Mouse (Mus musculus): ENCODE data around the gene Tmem221.

Gene Tmem221

DNA sequence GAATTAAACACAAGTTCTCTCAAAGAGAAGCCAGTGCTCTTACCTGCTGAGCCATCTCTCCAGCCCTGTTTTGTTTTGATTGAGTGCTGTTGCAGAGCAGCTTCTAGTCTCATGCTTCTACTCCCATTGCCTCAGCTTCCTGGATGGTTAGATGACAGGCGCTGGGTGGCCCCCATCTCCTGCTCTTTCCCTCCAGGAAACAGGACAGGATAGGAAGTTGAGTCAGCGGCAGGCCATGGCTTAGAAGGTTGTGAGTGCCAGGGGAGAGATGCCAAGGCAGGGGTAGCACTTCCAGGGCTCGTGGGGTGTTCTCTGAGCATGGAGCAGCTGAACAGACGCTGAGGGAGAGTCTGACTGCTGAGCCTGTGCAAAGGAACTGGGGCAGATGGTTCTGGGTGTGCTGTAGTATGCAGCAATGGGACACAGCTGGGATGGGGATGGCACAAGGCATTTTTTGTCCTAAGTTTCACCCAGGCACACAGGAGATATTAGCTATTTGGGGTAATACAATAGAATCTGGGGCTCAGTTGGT, 19.3 kb upstream of the Tmem221 start:
- no peak for DNase-seq

DNA sequence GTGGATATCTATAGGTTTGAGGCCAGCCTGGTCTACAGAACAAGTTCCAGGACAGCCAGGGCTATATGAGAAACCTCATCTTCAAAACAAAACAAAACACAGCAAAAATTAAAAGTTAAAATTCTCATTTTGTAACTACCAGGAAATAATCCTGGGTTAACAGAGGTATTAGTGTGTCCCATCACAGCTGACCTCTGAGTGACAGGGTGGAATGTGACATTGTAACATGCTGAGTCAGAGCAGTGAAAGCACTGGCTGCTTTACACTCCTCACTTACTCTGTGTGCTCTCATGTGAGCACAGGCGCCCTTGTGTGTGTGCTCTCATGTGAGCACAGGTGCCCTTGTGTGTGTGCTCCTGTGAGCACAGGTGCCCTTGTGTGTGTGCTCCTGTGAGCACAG, 16.3 kb upstream of the Tmem221 start:
- DNase-seq, result no peak

DNA sequence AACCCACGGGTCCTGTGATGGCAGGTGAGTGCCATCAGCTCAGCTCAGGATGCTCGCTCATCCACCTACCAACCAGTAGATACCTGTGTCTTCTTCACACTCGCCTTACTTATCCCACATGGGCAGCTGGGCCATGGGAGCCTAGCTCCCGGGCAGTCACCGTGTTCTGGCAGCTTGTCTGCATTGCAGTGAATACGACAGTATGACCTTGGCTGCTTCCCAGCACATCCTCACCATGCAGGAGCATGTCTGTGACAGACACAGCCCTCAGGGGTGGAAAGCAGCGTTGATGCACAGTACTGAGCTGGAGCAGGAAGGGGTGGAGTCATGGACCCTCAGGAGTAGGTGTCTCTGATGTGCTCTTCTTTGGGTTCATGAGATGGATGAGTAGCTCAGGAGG, 15.8 kb upstream of the Tmem221 start:
- DNase-seq, result no peak

DNA sequence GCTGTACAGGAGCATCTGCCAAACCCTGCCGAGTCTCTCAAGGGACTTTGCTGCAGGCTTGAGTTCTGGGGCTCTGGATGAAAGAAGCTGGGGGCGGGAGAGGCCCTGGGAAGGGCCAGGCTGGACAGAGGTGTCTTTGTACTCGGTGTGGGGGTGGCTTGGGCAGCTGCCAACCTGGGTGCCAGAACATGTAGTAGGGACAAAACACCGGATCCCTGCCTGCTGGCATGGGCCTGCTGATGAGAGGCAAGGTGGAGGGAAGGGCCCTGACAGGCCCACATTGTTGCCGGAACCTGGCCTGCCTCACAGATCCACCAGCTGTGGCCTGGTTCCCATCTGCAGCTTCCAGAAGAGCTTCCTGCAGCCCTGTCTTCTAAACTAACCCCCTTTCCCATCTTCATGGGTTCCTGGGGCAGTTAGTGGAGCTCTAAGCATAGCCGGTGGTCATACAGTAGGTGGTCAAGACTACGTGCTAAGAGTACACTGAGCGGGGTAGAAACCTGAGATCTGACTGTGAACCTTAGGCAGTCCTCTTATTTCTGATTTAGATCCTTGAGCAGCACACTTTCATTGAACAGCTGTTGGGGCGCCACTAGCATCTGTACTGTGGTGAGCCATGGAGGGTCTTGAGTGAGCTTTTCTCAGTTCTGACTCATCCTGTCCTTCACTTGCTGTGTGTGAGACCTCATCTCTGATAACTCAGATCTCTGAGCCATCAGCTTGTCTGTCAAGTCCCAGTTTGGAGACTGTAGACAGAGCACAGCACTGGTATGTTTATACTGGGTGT, 14.4 kb upstream of the Tmem221 start:
- DNase-seq, result peak; percentile 74

DNA sequence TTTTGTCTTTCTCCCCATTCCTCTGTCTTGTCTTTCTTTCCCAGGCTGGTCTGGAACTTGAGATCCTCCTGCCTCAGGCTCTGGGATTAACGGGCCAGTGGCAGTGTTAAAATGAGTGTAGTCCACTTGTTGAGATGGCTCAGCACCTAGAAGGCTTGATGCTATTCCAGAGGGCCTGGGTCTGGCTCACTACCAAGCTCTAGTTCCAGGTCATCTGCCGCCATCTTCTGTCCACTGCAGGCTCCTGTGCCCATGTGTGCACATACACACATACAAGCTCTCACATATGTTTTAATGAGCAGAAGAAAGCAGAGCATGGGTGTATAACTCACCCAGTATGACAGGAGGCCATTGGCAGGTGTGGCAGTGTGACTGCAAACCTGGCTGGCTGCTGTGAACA, 13.4 kb upstream of the Tmem221 start:
- DNase-seq, result no peak

DNA sequence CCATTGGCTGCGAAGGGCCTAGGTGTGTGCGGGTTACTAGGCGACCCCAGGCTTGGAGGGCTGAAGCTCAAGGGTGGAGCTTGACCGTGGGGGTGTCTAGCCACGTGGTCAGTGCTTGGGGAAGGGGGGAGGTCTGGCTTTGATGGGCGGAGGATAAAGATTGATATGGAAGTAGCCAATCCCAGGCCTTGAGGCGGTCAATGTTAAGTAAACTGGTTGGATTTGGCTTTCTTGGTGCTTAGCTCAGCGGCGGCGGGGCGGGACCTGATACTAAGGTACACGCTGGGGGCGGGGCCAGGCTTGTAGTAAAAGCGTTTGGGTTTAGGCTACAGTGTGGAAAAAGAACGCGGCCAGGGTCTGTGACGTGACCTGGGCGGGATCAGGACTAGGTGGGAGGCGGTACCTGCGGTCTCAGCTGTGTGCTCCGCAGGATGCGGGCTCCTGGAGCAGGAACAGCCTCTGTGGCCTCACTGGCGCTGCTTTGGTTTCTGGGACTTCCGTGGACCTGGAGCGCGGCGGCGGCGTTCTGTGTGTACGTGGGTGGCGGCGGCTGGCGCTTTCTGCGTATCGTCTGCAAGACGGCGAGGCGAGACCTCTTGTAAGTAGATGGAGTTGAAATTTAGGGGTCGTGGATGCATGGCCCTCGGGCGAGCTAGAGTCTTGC, 11.8 kb upstream of the Tmem221 start:
- DNase-seq, result peak; percentile 92

DNA sequence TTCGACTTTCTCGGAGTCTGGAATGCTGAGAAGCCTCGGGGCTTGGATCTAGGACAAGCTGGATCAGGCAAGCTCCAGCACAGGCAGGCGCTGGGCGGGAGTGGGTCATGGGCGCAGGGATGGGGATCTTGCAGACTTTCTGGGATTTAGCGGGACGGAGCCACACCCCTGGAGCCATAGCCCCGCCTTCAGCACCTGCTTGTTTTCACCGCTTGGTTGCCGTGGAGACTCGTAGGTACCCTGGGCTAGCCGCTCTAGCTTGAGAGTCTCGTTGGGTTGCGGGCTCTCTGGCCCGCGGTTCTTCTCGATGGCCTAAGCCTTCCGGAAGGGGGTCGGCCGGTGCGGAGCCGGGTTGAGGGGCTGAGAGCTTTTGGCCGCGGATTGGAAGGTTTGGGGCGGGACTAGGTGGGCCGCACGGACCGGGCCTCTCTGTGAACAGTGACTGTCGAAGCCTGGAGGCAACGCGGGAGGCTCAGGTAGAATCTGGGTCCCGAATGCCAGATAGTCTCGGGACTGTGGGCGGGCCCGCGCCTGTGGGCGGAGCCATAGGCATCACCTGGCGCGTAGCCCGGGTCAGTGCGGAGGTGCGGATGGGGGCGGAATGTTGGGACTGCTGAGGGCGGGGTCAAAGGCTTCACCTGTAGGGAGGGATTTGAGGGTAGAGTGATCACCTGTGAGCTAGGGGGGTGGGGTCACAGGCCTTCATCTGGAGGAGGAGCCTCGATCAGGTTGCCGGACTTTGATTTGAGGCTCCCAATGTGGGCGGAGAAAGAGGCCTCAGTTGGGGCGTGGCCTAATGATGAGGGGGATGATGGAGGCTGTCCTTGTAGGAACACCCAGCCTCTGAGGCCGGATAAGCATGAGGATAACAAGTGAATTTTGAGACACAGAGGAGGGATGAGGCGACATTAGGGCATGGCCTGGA, 11.0 kb upstream of the Tmem221 start:
- peak; percentile 91 for DNase-seq

DNA sequence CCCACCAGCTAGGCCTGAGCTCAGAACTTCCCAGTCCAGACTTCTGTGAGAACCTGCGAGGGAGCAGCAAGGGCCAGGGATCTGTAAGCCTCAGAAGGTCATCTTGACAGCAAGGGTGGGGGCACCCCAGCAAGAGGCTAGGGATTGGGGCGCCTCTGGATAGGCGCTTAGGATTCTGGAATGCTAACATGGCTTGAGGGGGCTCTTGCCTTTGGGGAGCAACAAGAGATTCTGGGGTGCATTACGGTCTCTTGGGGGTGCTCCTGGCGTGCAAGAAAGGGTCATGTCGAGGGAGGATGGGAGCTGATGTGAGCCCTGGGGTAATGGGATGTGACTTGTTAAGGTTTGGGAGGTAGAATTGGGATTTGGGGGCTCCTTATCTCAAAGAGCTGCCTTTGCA, 10.3 kb upstream of the Tmem221 start:
- no peak for DNase-seq

DNA sequence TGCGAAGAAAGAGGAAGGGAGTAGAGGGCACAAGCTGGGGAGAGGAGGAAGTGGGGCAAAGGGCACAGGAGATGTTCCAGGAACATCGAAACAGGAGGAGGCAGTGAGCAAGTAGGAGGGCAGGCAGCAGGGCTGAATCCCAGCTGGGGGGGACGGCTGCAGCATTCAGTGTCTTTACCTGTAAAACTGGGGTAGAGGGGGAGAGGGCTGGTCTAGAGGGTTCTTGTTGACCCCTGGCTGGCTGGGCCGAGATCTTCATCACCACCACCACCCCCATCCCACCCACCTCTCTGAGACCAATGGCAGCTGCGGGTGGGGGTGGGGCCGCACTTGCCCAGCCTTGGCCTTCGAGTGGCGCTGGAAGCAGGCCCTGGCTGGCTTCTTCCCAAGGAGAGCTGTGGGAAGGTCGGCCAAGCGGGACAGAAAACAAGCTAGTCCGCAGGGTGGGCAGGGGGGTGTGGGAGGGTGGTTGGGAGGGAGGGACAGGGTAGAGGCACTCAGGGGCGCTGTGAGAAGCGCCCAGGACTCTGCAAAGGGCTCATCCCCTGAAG, 9.8 kb upstream of the Tmem221 start, which contains the start of gene Slc27a1:
Gene Slc27a1 (plus strand): TSS at position 496 of the 551 bp plus-strand sequence.
- DNase-seq, result peak; percentile 59

DNA sequence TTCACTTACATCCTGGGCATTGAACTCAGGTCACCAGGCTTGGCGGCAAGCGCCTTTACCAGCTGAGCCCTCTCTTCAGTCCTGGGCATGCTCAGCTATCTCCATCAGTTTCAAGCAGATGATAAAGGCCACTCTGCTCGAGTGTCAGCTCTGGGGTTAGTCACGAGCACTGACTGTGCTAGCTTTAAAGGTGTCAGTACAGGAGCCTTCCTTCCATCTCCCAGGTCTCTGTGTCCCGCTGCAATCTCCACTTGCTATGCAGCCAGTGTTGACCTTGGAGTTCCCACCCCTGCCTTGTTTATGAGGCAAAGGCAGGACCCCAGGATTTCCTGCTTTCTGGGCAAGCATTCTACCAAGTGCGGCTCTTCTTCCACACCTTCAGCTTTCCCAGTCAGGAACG, 8.9 kb upstream of the Tmem221 start:
- DNase-seq, result no peak

DNA sequence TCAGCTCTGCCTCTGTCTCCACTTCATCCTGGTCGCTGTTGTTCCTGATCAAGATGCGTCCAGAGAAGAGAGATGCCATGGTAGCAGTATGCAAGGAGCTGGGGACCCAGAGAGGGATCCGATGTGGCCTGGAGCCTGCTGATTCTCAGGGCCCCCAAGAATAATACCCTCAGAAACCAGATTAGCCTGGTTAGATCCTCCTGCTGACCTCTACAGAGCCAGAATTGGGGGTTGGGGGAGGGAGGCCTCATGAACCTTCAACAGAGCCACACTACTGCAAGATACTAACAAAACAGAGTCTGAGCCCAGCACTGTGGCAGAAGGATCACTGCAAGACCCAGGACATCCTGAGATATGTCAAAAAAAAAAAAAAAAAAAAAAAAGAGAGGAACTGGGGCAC, 7.8 kb upstream of the Tmem221 start, which contains the start of gene Nxnl1:
Gene Nxnl1 (minus strand): TSS at position 101 of the 400 bp plus-strand sequence.
- no peak for DNase-seq

DNA sequence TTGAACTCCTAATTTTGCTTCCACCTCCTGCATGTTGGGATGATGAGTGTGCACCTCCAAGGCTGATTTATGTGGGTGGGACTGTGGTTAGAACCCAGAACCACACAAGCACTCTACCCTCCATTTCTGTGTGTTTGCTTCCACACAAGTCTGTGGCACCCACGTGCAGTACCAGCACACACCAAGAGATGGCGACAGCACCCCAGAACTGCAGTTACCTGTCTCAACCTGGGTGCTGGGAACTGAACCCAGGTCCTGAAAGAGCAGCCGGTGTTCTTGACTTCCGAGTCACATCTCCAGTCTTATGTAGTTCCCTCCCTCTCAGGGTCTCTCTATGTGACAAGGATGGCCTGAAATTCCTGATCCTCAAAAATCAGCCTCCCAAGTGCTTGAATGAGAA, 5.3 kb upstream of the Tmem221 start:
- no peak for DNase-seq

DNA sequence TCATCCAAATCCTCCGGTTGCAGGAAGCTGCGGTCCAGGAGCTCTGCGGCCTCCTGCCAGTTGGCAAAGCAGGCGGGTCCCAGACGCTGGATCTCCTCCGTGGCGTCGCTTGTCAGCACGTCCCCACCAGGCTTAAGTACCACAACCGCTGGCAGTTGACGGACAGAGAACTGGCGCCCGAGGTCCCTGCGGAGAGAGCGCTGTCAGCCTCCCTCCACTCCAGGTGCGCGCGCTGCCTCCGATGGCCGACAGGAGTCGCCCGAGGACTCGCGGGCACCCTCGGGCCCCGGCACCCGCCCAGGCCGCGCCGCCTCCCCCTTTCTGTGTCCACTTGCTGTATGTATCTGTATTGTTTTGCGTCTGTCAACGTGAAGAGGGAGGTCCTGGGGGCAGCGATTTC, 4.1 kb upstream of the Tmem221 start:
- DNase-seq, result peak; percentile 73

DNA sequence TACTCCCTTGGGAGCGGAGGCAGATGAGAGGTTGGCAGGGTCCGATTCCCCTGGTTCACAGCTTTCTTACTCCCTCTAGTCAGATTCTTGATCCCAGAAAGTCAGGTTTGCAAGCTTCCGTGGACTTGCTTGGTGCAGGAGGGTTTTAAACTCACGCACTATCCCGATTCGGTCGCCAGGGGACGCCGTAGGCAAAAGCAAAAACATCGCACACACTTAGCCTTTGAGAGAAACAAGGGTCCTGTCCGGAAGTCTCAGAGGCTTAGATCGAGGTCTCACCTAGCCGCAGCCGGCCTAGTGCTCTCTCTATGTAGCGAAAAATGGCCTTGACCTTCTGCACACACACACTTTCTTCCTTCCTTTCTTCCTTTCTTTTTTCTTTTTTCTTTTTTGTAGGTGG, 2.7 kb upstream of the Tmem221 start:
- no peak for DNase-seq

DNA sequence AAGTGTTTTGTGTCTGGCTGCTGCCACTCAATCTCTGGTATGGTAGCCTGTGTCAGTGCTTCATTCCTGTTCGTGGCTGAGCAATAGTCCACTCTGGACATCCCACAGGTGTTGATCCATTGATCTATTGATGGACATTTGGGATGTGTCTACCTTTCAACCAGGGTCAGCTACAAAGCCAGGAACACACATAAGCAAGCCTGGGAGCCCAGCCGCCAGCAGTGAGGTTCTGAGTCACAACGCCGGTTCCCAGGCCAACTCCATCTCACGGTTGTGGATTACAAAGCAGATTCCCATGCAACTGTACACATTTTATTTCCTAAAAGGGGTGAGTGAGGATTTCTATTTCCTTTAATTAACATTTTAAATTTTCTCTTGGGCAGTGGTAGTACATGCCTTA, 2.1 kb upstream of the Tmem221 start:
- DNase-seq, result no peak

DNA sequence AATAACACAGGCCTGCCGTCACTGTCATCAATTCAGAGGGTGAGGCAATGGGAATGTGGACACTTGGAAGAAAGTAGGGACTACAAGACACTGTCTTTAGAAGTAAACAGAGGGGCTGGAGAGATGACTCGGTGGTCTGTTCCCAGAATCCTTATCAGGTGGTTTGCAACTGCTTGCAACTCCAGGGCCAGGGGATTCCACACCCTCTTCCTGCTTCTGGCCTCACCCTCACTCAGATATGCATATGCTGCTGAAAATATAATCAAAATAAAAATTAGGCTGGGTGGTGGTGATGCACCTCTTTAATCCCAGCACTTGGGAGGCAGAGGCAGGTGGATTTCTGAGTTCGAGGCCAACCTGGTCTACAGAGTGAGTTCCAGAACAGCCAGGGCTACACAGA, 1.4 kb upstream of the Tmem221 start:
- no peak for DNase-seq

DNA sequence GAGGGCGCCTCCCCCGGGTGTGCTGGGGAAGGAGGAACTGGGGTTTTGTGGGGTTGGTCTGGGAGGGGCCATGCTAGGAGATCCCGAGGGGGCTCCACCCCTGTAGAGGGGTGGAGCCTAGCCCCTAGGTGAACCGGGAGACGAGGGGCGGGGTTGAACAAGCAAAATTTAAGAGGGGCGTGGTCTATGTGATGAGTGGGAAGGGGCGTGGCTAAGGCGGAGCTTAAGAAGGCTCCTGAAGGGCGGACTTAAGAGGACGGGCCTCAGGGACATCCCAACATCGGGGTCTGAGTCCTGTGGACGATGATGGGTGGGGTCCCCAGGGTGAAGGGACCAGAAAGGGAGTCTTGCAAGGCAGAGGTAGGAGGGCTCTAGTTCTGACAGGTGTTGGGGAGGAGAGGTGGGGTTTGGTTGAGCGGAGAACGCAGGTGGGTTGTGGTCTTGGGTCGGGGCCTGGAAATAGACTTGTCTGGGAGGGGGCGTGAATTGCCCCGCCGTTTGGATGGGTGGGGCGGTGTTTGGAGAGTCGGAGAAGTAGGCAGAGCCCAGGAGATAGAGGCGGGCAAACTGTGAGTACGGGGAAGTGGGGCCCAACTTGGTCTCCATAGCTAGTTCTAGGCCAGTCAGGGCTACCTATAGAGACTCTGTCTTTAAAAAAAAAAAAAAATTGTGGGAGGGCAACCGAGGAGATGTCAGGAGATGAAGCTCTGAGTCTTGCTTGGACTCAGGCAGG, 453 bp upstream of the Tmem221 start:
- no peak for DNase-seq

DNA sequence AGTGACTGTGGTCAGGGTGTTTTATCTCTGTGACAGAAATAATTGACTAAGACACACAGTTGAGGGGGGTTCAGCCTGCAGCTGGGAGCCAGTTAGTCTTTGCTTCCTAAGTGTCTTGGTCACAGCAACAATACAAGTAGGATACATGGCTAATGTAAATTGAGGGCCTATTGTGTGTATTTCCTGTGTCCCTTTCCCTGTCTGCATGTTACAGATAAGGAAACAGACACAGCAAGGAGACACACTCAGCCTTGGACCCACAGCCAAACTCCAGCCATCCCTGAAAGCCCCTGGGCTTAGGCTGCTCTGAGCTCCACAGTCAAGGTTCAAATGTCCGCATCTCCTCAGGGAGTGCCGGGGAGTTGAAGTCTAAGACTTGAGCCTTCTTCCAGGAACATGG, 4.0 kb downstream of the Tmem221 start:
- DNase-seq, result no peak

DNA sequence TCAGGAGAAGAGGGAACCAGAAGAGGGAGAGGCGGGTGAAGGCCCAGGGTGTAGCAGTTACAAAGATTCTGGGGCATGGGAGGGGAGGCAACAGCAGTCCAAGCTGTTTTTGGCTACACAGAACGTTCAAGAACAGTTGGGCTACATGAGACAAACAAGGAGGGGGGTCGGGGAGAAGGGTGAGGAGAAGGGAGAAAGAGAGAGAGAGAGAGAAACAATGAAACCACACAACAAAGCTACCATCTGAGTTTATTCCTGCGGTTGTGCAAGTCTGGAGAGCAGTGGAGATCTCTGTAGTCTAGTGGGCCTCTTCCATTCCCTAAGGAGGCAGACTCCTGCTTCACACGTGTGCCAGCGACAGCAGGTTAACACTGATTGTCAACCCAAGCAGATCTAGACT, 4.7 kb downstream of the Tmem221 start:
- no peak for DNase-seq

DNA sequence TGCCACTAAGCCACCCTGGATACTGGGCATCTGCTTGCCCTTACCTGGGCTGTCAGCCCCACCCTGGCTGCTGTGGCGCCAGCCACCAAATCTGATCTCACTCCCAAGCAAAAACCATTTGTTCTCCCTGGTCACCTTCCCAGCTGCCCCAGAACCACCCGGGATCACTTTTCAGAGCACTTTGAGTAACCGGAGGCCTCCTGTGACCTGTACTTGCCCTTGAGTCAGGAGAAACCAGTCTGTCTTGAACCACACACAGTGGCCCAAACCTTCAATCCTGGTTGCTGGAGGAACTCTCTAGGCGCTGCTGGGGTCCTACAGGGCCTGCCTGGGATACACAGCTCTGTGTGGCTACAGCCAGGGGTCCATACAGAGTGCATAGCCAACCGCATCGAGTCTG, 5.9 kb downstream of the Tmem221 start:
- DNase-seq, result no peak

DNA sequence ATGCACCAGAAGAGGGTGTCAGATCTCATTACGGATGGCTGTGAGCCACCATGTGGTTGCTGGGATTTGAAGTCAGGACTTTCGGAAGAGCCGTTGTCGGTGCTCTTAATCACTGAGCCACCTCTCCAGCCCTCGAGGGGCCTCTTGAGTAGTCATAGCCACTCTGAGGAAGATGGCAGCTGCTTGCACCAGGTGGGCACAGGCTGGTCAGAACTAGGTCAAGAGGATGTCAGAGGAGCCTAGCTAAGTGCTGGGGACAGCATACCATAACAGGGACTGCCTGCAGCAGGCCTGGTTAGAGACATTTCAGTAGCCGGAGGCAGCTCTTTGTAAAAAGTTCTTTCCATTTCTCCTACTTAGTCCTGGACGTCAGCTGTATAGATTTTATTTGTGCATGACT, 7.9 kb downstream of the Tmem221 start:
- DNase-seq, result no peak

DNA sequence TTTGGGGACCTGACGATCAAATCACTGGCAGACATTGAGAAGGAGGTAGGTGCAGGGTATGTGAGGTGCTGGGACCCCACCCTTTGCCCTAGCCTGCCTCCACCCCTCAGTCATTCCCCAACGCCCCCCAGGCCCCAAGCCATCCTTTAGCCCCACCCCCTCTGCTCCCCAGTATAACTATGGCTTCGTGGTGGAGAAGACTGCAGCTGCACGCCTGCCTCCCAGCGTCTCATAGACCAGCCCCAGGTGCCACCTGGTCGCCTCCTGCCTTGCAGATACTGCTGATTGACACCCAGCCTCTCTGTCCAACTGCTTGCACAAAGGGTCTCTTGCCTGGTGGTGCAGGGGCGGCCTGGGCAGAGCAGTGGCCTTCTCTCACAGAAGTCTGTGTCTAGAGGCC, 11.1 kb downstream of the Tmem221 start:
- no peak for DNase-seq
